Mouse (Mus musculus) ES-Bruce4 (cell line): ENCODE measurements around the gene Fbxo40.

ENCODE experiments used
- CTCF ChIP-seq: IDR thresholded peaks from one replicate; pipeline ENCODE4 v1.8.1; 2011; ENCODE audit warnings: low read depth, low read length
- POLR2A ChIP-seq: IDR thresholded peaks from one replicate; pipeline ENCODE4 v1.8.1; 2011; ENCODE audit warnings: low read length; ENCODE audit not compliant: insufficient read depth

DNA sequence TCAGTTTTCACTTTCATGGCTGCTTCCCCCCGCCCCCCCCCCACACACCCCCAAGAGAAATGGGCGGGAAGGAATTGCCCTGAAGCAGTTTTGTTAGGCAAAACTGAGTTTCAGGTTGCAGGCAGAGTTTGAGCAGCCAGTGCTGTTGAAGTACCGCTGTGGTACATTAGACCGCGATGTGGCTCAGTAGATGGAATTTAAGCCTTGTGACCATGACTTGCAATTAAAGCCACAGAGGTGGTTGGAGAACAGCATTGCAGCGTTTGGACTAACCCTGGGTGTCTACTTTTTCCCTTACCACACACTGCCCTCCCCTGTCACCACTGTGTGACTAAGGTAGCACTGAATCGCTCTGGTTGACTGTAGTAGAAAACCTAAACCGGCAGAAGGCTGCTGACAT lies 774 bp downstream of the Fbxo40 start:
- TF ChIP-seq CTCF, result no peak
- no peak for TF ChIP-seq POLR2A
